Mouse (Mus musculus) kidney, postnatal 4 days (tissue): ENCODE measurements at regions not wholly inside any gene's neighbourhood (a gene's known extent, or its start where the extent isn't known, plus 50 kb on each side); places are given as distances from the start of the nearest gene placed in this dataset.

ENCODE experiments used
- DNase-seq, 2 experiments: peaks; one replicate each; pipeline ENCODE4 v3.0.0; 2021; ENCODE audit warnings: mixed read lengths in 2 of 2

- peak; percentile 1 to 2 for DNase-seq
Measured at GRCm38 (mm10) chr16:27251316-27251715, 56.0 kb upstream of the Ostn start.
